ENCODE assay signal across 10 mouse cellular contexts in genomic region chr5:124450051-124450450, GRCm38 (mm10). TPM values are rescaled to one million over a fixed set of nuclear protein-coding genes. Genes with fewer than 3 reads are reported as not detected.
A peak's percentile ranks its signal among the peaks of the same experiment; 100 is the strongest.
DNase-seq lines count a peak whose midpoint lies in the region; ATAC-seq lines count a peak whose summit lies in the region.
"Had no signal": no experiment of that assay in that cellular context is flagged by ENCODE, and none has a peak within 500 bp of the region (broad histone marks: within the 10 kb centered on the region; RNA-seq: fewer than 3 reads in every experiment).

No protein-coding gene starts in this region.

- 89% methylated on average over 7 of the region's 7 CpGs for WGBS in kidney, embryonic 16.5 days
- 56% methylated on average over 7 of the region's 7 CpGs for WGBS in intestine, embryonic 16.5 days
- 62% methylated on average over 7 of the region's 7 CpGs for WGBS in stomach, embryonic 16.5 days

- no peak overlapping the region for H3K9ac ChIP-seq in kidney, embryonic 16.5 days (replicated peaks; ENCODE audit: low read length)
- peak overlapping the region; percentile 50; the same call in 1 of the 2 replicates for H3K9ac ChIP-seq in intestine, embryonic 16.5 days (ENCODE audit: low read depth, low read length)
- H3K9ac ChIP-seq in stomach, embryonic 16.5 days (ENCODE audit: low read length): 0 out of 2 replicates have a peak overlapping the region, but pooled peaks have one; percentile 33
- H3K9ac ChIP-seq: midbrain, embryonic 13.5 days had no signal

- no peak overlapping the region for H3K4me2 ChIP-seq in kidney, embryonic 16.5 days (replicated peaks; ENCODE audit: low read depth, low read length)
- H3K4me2 ChIP-seq in intestine, embryonic 16.5 days (ENCODE audit: low read depth, low read length): peak overlapping the region; percentile 40
- peak overlapping the region; percentile 38; the same call in 1 of the 2 replicates for H3K4me2 ChIP-seq in stomach, embryonic 16.5 days (ENCODE audit: low read depth, low read length)
- H3K4me2 ChIP-seq: midbrain, embryonic 13.5 days had no signal

- DNase-seq in cerebellum, postnatal 10 days: peak; percentile 60 to 74
- no peak for DNase-seq in cerebellum, adult 11 months
- peak; percentile 66 for DNase-seq in kidney, adult 9 months
- DNase-seq in ovary, postnatal 10 days (ENCODE audit: low spot score): no peak
- DNase-seq in left cerebral cortex, postnatal 36 days (ENCODE audit: low spot score in 2 of 2): no peak
- DNase-seq: lung, postnatal 10 days had no signal

- H3K4me1 ChIP-seq in kidney, embryonic 16.5 days (ENCODE audit: insufficient read depth, low read length): peaks cover 12% of the 10 kb centered on the region
- peaks cover 42% of the 10 kb centered on the region for H3K4me1 ChIP-seq in intestine, embryonic 16.5 days (ENCODE audit: control insufficient read depth, insufficient read depth, low read length)
- H3K4me1 ChIP-seq in stomach, embryonic 16.5 days (ENCODE audit: control insufficient read depth, insufficient read depth, low read length): peaks cover 28% of the 10 kb centered on the region

- peaks cover 65% of the 10 kb centered on the region for H3K36me3 ChIP-seq in kidney, embryonic 16.5 days (ENCODE audit: insufficient read depth, low read length)
- peaks cover 29% of the 10 kb centered on the region for H3K36me3 ChIP-seq in intestine, embryonic 16.5 days (ENCODE audit: control insufficient read depth, insufficient read depth, low read length)
- H3K36me3 ChIP-seq in stomach, embryonic 16.5 days (ENCODE audit: control insufficient read depth, insufficient read depth, low read length): peaks cover 17% of the 10 kb centered on the region

- no peaks in the 10 kb centered on the region for H3K27me3 ChIP-seq in kidney, embryonic 16.5 days (ENCODE audit: insufficient read depth, low read length)
- H3K27me3 ChIP-seq in intestine, embryonic 16.5 days (replicated peaks; ENCODE audit: control insufficient read depth, insufficient read depth, low read length): no peaks in the 10 kb centered on the region
- H3K27me3 ChIP-seq in stomach, embryonic 16.5 days (ENCODE audit: control insufficient read depth, insufficient read depth, low read length): no peaks in the 10 kb centered on the region
- H3K27me3 ChIP-seq: midbrain, embryonic 13.5 days had no signal

- no peak overlapping the region for H3K27ac ChIP-seq in kidney, embryonic 16.5 days (ENCODE audit: low read length)
- peak overlapping the region; percentile 95 for H3K27ac ChIP-seq in intestine, embryonic 16.5 days (ENCODE audit: low read length)
- H3K27ac ChIP-seq in stomach, embryonic 16.5 days (ENCODE audit: low read length): peak overlapping the region; percentile 85
- H3K27ac ChIP-seq: midbrain, embryonic 13.5 days had no signal

- intact Hi-C loops in left cerebral cortex, postnatal 36 days (cut with DNase I): no loop called here

- ATAC-seq in kidney, embryonic 16.5 days (ENCODE audit: low FRiP score, low TSS enrichment): no peak
- ATAC-seq in intestine, embryonic 16.5 days: no peak
- no peak for ATAC-seq in stomach, embryonic 16.5 days (ENCODE audit: insufficient read depth, low FRiP score)
- ATAC-seq: midbrain, embryonic 13.5 days had no signal

- no peaks in the 10 kb centered on the region for H3K9me3 ChIP-seq in kidney, embryonic 16.5 days (ENCODE audit: low read length)
- no peaks in the 10 kb centered on the region for H3K9me3 ChIP-seq in intestine, embryonic 16.5 days (ENCODE audit: control insufficient read depth, low read length)
- no peaks in the 10 kb centered on the region for H3K9me3 ChIP-seq in stomach, embryonic 16.5 days (replicated peaks; ENCODE audit: control insufficient read depth, low read length)
- H3K9me3 ChIP-seq: midbrain, embryonic 13.5 days had no signal

- H3K4me3 ChIP-seq in kidney, embryonic 16.5 days (ENCODE audit: low read length): no peak overlapping the region
- no peak overlapping the region; the same call in 1 of the 2 replicates for H3K4me3 ChIP-seq in intestine, embryonic 16.5 days (ENCODE audit: low read length)
- no peak overlapping the region for H3K4me3 ChIP-seq in stomach, embryonic 16.5 days (replicated peaks; ENCODE audit: low read length)
- H3K4me3 ChIP-seq: midbrain, embryonic 13.5 days had no signal

RNA-seq across cellular contexts. Expression of gene Kmt5a, which starts 10.3 kb away (rescaled TPM):
- polyA plus RNA-seq in kidney, embryonic 16.5 days (2015; fragmentation: Nextera tagmentation; extraction: Ambion mirVana): 30.7 and 38.1 TPM in 2 replicates
- polyA plus RNA-seq in intestine, embryonic 16.5 days (2015; fragmentation: Nextera tagmentation; extraction: Ambion mirVana): 50.6 and 54.3 TPM in 2 replicates
- 50.4 and 51.7 TPM in 2 replicates for polyA plus RNA-seq in stomach, embryonic 16.5 days (2015; fragmentation: Nextera tagmentation; extraction: Ambion mirVana)
- total RNA-seq in left cerebral cortex, postnatal 36 days (2021): 10 to 100 TPM; 55.1 to 67.8 TPM

RNA-seq across cellular contexts. Expression of gene Sbno1, which starts 24.2 kb away (rescaled TPM):
- 72.7 and 94.8 TPM in 2 replicates for polyA plus RNA-seq in kidney, embryonic 16.5 days (2015; fragmentation: Nextera tagmentation; extraction: Ambion mirVana)
- polyA plus RNA-seq in intestine, embryonic 16.5 days (2015; fragmentation: Nextera tagmentation; extraction: Ambion mirVana): 78.6 and 83.7 TPM in 2 replicates
- 70.4 and 76.1 TPM in 2 replicates for polyA plus RNA-seq in stomach, embryonic 16.5 days (2015; fragmentation: Nextera tagmentation; extraction: Ambion mirVana)
- 100 to 1,000 TPM; 152 to 175 TPM for total RNA-seq in left cerebral cortex, postnatal 36 days (2021)

RNA-seq across cellular contexts. Expression of gene Rilpl2, which starts 28.1 kb away (rescaled TPM):
- 34.7 and 36.8 TPM in 2 replicates for polyA plus RNA-seq in kidney, embryonic 16.5 days (2015; fragmentation: Nextera tagmentation; extraction: Ambion mirVana)
- polyA plus RNA-seq in intestine, embryonic 16.5 days (2015; fragmentation: Nextera tagmentation; extraction: Ambion mirVana): 55.1 and 55.4 TPM in 2 replicates
- polyA plus RNA-seq in stomach, embryonic 16.5 days (2015; fragmentation: Nextera tagmentation; extraction: Ambion mirVana): 27.4 and 32.0 TPM in 2 replicates
- 10 to 100 TPM; 18.8 to 20.5 TPM for total RNA-seq in left cerebral cortex, postnatal 36 days (2021)

RNA-seq across cellular contexts. Expression of gene Snrnp35, which starts 32.9 kb away (rescaled TPM):
- polyA plus RNA-seq in kidney, embryonic 16.5 days (2015; fragmentation: Nextera tagmentation; extraction: Ambion mirVana): 27.4 and 29.4 TPM in 2 replicates
- 20.1 and 20.9 TPM in 2 replicates for polyA plus RNA-seq in intestine, embryonic 16.5 days (2015; fragmentation: Nextera tagmentation; extraction: Ambion mirVana)
- 22.0 and 24.3 TPM in 2 replicates for polyA plus RNA-seq in stomach, embryonic 16.5 days (2015; fragmentation: Nextera tagmentation; extraction: Ambion mirVana)
- 10 to 100 TPM; 22.7 to 28.0 TPM for total RNA-seq in left cerebral cortex, postnatal 36 days (2021)

Comparison
In these comparisons a context has a peak if more than half of its experiments do, and no peak if none do; other contexts are left out.
1. DNase-seq: peak in cerebellum, postnatal 10 days (2 of 2) and kidney, adult 9 months (single experiment); none in cerebellum, adult 11 months (single experiment), ovary, postnatal 10 days (single experiment) and left cerebral cortex, postnatal 36 days (0 of 2).